Mouse (Mus musculus): ENCODE measurements around the gene Mpv17l2.

Mpv17l2 gene

DNA sequence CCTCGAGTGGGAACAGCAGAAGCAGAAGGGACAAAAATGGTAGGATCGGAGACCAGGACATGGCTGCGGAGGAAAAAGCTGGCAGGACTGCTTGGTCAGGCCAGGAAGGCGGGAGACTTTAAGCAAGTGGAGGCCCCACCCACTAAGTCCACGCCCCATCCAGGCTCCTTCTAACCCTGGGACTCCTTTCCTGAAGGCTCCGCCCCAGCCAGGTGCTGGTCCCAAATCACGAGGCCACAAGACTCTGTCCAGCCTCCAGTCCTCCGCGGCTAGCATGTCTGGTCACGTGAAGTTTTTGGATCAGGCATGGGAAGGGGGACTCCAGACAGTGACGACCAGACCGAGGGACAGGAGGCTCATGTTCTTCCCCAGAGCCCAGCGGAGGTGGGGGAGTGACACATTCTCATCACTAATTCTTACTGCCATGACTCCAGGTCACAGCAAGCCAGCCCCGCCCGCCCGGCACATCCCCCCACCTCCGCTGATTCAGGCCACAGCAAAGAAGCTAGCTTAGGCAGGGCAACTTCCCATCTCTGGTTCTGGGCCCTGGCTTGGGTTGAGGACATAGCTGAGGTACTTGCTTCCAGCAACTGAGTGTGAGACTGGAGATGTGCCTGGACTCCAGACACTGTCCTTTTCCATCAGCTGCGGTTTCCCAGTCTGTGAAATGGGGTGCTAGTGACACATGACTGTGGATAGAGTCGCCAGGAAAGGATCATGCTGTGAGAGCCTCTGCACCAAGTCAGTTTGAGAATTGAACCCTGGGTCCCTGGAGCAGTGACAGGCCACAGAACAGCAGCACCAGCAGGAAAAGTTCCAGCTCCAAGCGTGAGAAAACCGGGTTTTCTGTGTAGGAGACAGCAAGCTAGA is 6.1 kb upstream of the Mpv17l2 start:
- DNase-seq (ENCODE audit: low spot score), result no peak

DNA sequence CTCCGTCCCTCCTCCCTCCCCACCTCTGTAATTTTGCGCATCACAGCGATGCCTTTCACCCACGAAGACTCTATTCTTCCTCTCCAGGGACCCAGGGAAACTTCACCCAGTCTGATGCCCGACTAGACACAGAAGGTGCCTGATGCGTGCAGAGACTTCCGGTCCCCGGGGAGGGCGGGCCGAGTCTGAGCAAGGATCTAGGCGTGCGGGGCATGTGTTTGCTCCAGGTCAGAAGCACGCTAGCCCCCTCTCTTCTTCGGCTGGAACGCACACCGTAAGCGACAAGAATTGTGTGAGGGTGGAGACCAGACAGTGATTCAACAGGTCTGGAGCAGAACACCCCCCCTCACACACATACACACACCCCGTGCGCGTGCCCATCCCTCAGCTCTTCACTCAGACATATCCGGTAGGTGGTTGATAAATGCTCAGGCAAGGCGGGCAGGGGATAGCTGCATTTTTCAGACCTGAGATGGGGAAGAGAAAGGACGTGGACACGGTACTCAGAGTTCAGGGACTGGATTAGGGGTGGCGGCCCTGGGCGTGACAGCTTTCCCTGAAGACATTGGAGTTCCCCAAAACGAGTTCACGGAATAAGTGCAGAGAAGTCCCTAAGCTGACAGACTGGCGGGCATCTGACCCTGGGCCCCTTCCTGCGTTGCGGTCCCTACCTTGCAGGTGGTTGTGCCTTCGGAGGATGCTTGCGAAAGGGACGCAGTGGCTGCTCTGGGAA is 5.3 kb upstream of the Mpv17l2 start:
- DNase-seq (ENCODE audit: low spot score), result no peak

DNA sequence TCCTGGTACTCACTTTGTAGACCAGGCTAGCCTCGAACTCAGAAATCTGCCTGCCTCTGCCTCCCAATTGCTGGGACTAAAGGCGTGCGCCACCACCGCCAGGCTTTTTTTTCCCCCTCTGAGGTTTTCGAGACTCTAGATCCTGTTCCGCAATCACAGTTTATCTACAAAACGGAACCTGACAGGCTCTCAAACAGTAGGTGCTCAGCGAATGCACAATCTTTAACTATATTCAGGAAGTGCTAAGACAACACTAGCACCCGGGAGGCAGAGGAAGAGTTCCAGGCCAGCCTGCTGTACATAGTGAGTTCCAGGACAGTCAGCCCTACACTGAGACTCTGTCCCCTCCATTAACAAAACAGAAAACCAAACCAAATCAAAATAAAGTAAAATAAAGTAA is 4.6 kb upstream of the Mpv17l2 start:
- no peak for DNase-seq (ENCODE audit: low spot score)

DNA sequence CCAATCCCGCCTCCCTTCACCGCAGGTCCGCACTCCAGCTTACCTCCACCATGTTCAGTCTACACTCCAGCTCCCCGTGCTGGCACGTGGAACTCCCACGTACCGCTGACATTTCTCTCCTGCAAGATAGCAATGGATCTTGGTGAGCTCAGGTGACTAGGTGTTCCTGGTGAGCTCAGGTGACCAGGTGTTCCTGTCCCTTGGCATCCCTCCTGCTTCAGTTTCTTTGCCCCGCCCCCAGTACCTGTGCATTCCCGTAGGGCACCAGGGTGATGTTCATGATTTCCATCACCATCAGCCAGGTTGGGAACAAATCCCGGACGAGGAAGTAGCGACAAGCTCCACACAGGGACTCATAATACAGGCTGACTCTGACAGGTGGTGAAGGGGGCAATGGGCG is 3.9 kb upstream of the Mpv17l2 start:
- no peak for DNase-seq (ENCODE audit: low spot score)

- no peak for DNase-seq (ENCODE audit: low spot score)
Measured at GRCm38 (mm10) chr8:70764026-70764425, 3.3 kb upstream of the Mpv17l2 start.

- DNase-seq (ENCODE audit: low spot score), result no peak
Measured at GRCm38 (mm10) chr8:70763354-70763753, 2.6 kb upstream of the Mpv17l2 start.

DNA sequence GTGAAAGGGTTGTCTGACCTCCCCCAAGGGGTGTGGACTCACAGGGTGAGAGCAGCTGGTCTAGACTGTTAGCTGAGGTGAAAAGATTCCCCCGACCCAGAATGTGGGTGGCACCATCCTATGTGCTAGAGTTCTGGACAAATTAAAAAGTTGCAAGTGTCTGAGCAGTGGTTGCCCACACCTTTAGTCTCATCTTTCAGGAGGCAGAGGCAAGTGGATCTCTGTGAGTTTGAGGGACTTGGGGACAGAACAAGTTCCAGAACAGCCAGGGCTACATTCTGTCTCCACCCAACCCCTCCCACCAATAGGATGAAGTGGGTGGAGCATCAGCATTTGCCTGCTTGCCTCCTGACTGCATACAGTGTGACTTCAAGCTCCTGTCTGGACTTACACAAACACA is 1.4 kb upstream of the Mpv17l2 start:
- no peak for DNase-seq (ENCODE audit: low spot score)

DNA sequence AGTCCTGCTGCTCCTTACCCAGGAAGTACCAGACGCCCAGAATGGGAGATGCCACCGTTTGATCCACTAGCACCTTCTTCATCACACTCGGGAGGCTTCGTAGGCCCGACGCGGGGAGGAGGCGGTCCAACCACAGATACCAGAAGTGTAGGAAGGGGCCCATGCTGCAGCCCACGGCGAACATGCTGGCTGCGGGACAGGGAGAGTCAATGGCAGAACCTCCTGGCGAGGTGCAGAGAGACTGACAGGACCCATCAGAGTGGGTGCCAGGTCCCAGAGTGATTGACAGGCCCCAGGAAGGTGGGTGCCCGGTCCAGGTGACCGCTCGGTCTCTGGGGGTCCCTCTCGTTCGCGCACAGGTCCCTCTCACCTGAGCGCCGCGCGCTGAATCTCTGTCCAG is 396 bp downstream of the Mpv17l2 start:
- no peak for DNase-seq (ENCODE audit: low spot score)

GRCm38 (mm10) chr8:70758616-70759561 is 1.9 kb downstream of the Mpv17l2 start:
- DNase-seq (ENCODE audit: low spot score), result no peak

DNA sequence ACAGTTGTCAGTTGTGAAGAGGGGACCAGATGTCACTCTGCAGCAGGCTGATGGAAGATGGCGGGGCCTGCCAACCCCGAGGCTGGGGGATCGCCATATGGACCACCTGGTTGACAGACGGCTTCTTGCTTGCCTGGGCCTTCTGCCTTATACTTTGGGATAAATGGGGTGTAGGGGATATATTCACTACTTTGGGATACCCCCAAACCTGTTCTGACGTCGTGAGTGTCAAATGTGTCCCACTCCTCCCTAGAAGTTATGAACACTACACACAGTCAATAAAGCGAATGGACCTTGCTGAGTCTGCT is 2.5 kb downstream of the Mpv17l2 start:
- DNase-seq (ENCODE audit: low spot score), result no peak

DNA sequence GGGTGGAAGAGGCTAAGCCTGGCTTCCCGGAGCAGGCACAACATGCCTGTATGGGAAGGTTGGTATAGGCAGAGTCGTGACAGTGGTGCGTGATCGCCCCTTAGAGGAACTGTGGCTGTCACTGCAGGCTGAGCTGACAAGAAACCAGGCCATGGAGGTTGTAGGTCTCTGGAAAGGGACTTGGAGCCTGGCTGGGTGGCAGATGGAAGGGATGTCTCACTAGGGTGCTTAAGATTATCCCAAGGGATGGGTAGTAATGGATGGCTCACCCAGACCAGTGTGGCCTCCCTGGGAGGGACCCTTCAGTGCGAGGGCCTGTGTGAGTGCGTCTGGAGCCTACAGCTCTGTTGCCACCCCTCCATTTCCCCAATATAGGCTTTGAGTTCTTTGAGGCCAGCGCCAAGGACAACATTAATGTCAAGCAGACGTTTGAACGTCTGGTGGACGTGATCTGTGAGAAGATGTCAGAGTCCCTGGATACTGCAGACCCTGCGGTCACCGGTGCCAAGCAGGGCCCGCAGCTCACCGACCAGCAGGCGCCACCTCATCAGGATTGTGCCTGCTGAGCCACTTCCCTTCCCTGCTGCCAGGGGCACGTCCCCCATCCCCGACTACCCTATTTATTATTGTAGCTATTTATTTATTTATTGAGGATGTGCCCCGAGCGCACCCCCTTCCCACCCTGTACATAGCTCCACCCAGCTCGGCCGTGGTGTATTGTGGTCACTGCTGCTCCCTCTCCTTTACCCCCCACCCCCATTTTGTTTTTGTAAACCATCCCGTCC is 3.0 kb downstream of the Mpv17l2 start:
- no peak for DNase-seq (ENCODE audit: low spot score)

DNA sequence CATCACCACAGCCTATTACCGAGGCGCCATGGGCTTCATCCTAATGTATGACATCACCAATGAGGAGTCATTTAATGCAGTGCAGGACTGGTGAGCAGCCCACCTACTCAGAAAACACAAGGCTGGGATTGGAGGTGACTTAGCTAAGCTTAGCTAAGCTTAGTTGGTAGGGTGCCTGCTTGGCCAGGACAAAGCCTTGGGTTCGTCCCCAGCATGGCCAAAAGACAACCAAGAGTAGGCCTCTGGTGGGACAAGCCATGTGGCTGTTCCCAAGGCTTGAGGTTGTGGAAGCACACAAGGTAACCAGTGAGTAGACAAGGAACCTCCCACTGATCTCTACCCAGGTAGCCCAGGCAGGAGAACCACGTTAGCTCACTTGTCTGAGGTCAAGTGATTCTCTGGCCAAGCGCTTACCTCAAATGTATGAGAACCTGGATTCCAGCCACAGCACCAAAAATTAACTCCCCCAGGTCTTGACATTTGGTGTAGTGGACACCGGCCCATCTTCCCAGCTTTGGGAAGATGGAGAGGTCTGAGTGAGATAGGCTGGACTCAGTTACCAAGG is 4.2 kb downstream of the Mpv17l2 start:
- no peak for DNase-seq (ENCODE audit: low spot score)

GRCm38 (mm10) chr8:70755661-70756475 is 4.9 kb downstream of the Mpv17l2 start:
- DNase-seq (ENCODE audit: low spot score), result no peak

- DNase-seq (ENCODE audit: low spot score), result no peak
Measured at GRCm38 (mm10) chr8:70754871-70755660, 5.7 kb downstream of the Mpv17l2 start.

- peak; percentile 97 for DNase-seq (ENCODE audit: low spot score)
Measured at GRCm38 (mm10) chr8:70754043-70754870, 6.5 kb downstream of the Mpv17l2 start, which contains the start of gene Rab3a. TSS of gene Rab3a (plus strand) at chr8:70754679.

GRCm38 (mm10) chr8:70753151-70753550 is 7.6 kb downstream of the Mpv17l2 start:
- DNase-seq (ENCODE audit: low spot score), result no peak

DNA sequence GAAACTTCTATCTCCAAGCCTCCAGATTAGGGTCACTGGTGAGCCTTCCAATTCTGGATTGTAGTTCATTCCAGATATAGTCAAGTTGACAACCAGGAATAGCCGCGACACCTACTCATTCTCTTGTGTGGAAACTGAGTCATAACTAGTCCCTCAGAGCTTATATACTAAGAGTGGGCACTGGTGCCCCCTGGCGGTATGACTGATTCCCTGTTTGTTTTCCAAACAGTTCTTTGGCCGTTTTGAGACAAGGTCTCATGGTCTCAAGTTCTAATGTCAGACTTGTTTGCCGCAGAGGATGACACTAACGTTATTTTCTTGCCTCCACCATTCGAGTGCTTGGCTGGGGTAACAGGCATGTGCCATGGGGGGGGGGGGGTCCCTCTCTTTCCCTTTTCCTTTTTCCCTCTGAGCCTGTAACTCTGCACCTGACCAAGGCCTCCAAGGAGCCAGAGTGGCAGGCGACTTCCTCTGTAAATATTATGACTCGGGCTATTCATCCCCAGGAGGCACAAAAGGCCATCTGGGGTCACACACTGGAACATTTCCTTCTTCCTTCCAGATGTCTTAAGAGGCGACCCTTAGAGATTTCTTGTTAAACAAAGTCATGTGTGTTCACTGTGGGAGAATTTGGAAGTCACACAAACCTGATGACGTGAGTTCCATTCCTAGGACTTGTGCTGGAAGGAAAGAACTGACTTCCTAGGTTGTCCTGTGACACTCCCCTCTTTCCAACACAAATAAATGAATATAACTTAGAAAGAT is 8.6 kb downstream of the Mpv17l2 start:
- DNase-seq (ENCODE audit: low spot score), result no peak

- DNase-seq (ENCODE audit: low spot score), result no peak
Measured at GRCm38 (mm10) chr8:70750128-70750680, 10.5 kb downstream of the Mpv17l2 start.

All from layer of hippocampus, adult 9-10 months (tissue).